Comparison of ENCODE assay signal across 7 mouse cellular contexts in genomic region chr3:84814762-84815381, GRCm38 (mm10). TPM values are rescaled to one million over a fixed set of nuclear protein-coding genes. Genes with fewer than 3 reads are reported as not detected.
DNase-seq lines count a peak whose midpoint lies in the region; ATAC-seq and TF ChIP-seq lines count a peak whose summit lies in the region.

Gene Fbxw7 (plus strand): TSS chr3:84815268.

- H3K27ac ChIP-seq in bone marrow, adult 2 months (ENCODE audit: control insufficient read depth, insufficient read depth, low read depth, low read length, poor library complexity): peak within 1 kb of the TSS; percentile 88
- H3K27ac ChIP-seq in hindbrain, embryonic 16.5 days (ENCODE audit: low read depth, low read length): peak within 1 kb of the TSS; percentile 95
- H3K27ac ChIP-seq in limb, embryonic 11.5 days (replicated peaks; ENCODE audit: low read depth, low read length): peak within 1 kb of the TSS; percentile 84

- DNase-seq in spleen, postnatal 14 days (ENCODE audit: low spot score in 2 of 2): peak; percentile 16
- DNase-seq in spleen, adult 18-20 months: no peak
- no peak for DNase-seq in gastrocnemius, postnatal 10 days
- DNase-seq in limb, embryonic 11.5 days (ENCODE audit: low spot score): no peak

- no peak for TF ChIP-seq CTCF in bone marrow, adult 2 months (IDR thresholded peaks at IDR 0.05; ENCODE audit: control insufficient read depth, insufficient read depth, low read length)

- H3K36me3 ChIP-seq in hindbrain, embryonic 16.5 days (ENCODE audit: control insufficient read depth, insufficient read depth, low read length): no peaks in the 10 kb centered on the region
- H3K36me3 ChIP-seq in limb, embryonic 11.5 days (ENCODE audit: control insufficient read depth, insufficient read depth, low read length): no peaks in the 10 kb centered on the region
- H3K36me3 ChIP-seq in myocyte (ENCODE audit: control insufficient read depth, insufficient read depth): no peaks in the 10 kb centered on the region

- H3K9ac ChIP-seq in hindbrain, embryonic 16.5 days (ENCODE audit: low read depth, low read length): peak within 1 kb of the TSS; percentile 94
- peak within 1 kb of the TSS; percentile 85 for H3K9ac ChIP-seq in limb, embryonic 11.5 days (ENCODE audit: low read length)

- H3K4me2 ChIP-seq in hindbrain, embryonic 16.5 days (ENCODE audit: low read length): peak within 1 kb of the TSS; percentile 100
- peak within 1 kb of the TSS; percentile 100 for H3K4me2 ChIP-seq in limb, embryonic 11.5 days (ENCODE audit: low read depth, severe bottlenecking)
- peak within 1 kb of the TSS; percentile 94 for H3K4me2 ChIP-seq in myocyte (ENCODE audit: low read depth)

- H3ac ChIP-seq in myocyte (ENCODE audit: control insufficient read depth, insufficient read length): peak within 1 kb of the TSS; percentile 63

- no peaks in the 10 kb centered on the region for H3K9me3 ChIP-seq in hindbrain, embryonic 16.5 days (ENCODE audit: control insufficient read depth, low read length)
- no peaks in the 10 kb centered on the region for H3K9me3 ChIP-seq in limb, embryonic 11.5 days (ENCODE audit: control insufficient read depth, low read length)

- no peaks in the 10 kb centered on the region for H3K27me3 ChIP-seq in hindbrain, embryonic 16.5 days (replicated peaks; ENCODE audit: control insufficient read depth, insufficient read depth, low read length)
- H3K27me3 ChIP-seq in limb, embryonic 11.5 days (ENCODE audit: control insufficient read depth, insufficient read depth, low read length): no peaks in the 10 kb centered on the region
- H3K27me3 ChIP-seq in myocyte (ENCODE audit: control insufficient read depth, insufficient read depth, insufficient read length): no peaks in the 10 kb centered on the region

- peak within 1 kb of the TSS; percentile 83 for H3K4me3 ChIP-seq in bone marrow, adult 2 months (replicated peaks; ENCODE audit: control insufficient read depth, low read depth, low read length)
- H3K4me3 ChIP-seq in hindbrain, embryonic 16.5 days (ENCODE audit: low read length): peak within 1 kb of the TSS; percentile 99
- H3K4me3 ChIP-seq in limb, embryonic 11.5 days (ENCODE audit: low read depth, low read length): peak within 1 kb of the TSS; percentile 97
- H3K4me3 ChIP-seq in myocyte: peak within 1 kb of the TSS; percentile 74

- under 1% methylated on average over 74 of the region's 76 CpGs for WGBS in bone marrow, adult 2 months
- WGBS in hindbrain, embryonic 16.5 days: 0% methylated on average over 20 of the region's 76 CpGs
- whole genome bisulfite sequencing in limb, embryonic 11.5 days: 0% methylated on average over 28 of the region's 76 CpGs

- peaks cover 52% of the 10 kb centered on the region for H3K79me2 ChIP-seq in myocyte (ENCODE audit: control insufficient read depth, insufficient read depth)

- no peaks in the 10 kb centered on the region; the same call in 1 of the 2 replicates for H3K4me1 ChIP-seq in bone marrow, adult 2 months (ENCODE audit: control insufficient read depth, insufficient read depth, low read length)
- peaks cover 18% of the 10 kb centered on the region for H3K4me1 ChIP-seq in hindbrain, embryonic 16.5 days (ENCODE audit: control insufficient read depth, insufficient read depth, low read depth, low read length)
- peaks cover 12% of the 10 kb centered on the region; the same call in 1 of the 2 replicates for H3K4me1 ChIP-seq in limb, embryonic 11.5 days (ENCODE audit: control insufficient read depth, insufficient read depth, low read length)

- TF ChIP-seq POLR2A in bone marrow, adult 2 months (IDR thresholded peaks at IDR 0.05; ENCODE audit: borderline replicate concordance, control insufficient read depth, low read depth, low read length): no peak
- no peak for TF ChIP-seq POLR2A in myocyte (IDR thresholded peaks at IDR 0.05; ENCODE audit: insufficient read length, low read depth)

- ATAC-seq in hindbrain, embryonic 16.5 days: no peak; the same call in none of the 2 replicates
- ATAC-seq in limb, embryonic 11.5 days (ENCODE audit: insufficient number of reproducible peaks, low FRiP score, low TSS enrichment, low read depth): peak; percentile 52

TF ChIP-seq in myocyte, 11 proteins besides CTCF, POLR2A, EP300 and RAD21:
- no peak for TF ChIP-seq REST (IDR thresholded peaks at IDR 0.05; ENCODE audit: insufficient read depth, insufficient read length)
- no peak for TF ChIP-seq MYOG (IDR thresholded peaks at IDR 0.05; ENCODE audit: control insufficient read depth in 1 of 3, insufficient read depth in 1 of 3, insufficient read length in 2 of 3, low read depth in 2 of 3)

RNA-seq across cellular contexts. Expression of gene Fbxw7, which starts in this region (rescaled TPM):
- 8.7 and 13.2 TPM in 2 replicates for polyA plus RNA-seq in bone marrow, adult 2 months (2011; ENCODE audit: insufficient read depth, insufficient read length, low replicate concordance, missing spikeins)
- 10 to 100 TPM; 46.0 to 50.9 TPM for total RNA-seq in gastrocnemius, postnatal 10 days (2021)
- polyA plus RNA-seq in hindbrain, embryonic 16.5 days (2015; fragmentation: Nextera tagmentation; extraction: Ambion mirVana): 35.2 and 39.3 TPM in 2 replicates
- 8.5 and 9.5 TPM in 2 replicates for polyA plus RNA-seq in limb, embryonic 11.5 days (2014; fragmentation: Nextera tagmentation; extraction: Ambion mirVana)
- 6.8 TPM for polyA plus RNA-seq in myocyte (2012; fragmentation: generic; extraction: Trizol)

Comparison
In these comparisons a context has a peak if more than half of its experiments do, and no peak if none do; other contexts are left out.
1. DNase-seq: peak in spleen, postnatal 14 days (2 of 2); none in spleen, adult 18-20 months (0 of 2), gastrocnemius, postnatal 10 days (single experiment) and limb, embryonic 11.5 days (single experiment).
2. Peak in every context shown above with its lines, with median percentiles within 50 percentile points of each other: H3K27ac ChIP-seq, H3K4me3 ChIP-seq and H3K4me2 ChIP-seq.